Mouse (Mus musculus): ENCODE data around the gene Sobp. TPM values are rescaled to one million over a fixed set of nuclear protein-coding genes. Genes with fewer than 3 reads are reported as not detected.
A peak's percentile ranks its signal among the peaks of the same experiment; 100 is the strongest.

The Sobp gene
- polyA plus RNA-seq, 1 experiment from 2014 or later, result 2.1 TPM

- Histone ChIP-seq H3K36me3 (no peaks in the 10 kb centered on the region), H3K4me1 (peaks cover 28% of the 10 kb centered on the region), H3K4me2 (peak overlapping the region; percentile 96), H3K27me3 (peaks cover 63% of the 10 kb centered on the region), H3K4me3 (replicated peaks) (peak overlapping the region; percentile 54), H3K9me3 (replicated peaks) (no peaks in the 10 kb centered on the region), H3K9ac (peak overlapping the region; percentile 48), H3K27ac (no peak overlapping the region)
- ATAC-seq (replicated peaks; ENCODE audit: low FRiP score), result peak; percentile 46; the same call in 1 of the 2 replicates
- 9% methylated on average over 29 of the region's 29 CpGs for WGBS
Observed at GRCm38 (mm10) chr10:43022190-43022761, 152.1 kb downstream of the Sobp start.

GRCm38 (mm10) chr10:43021512-43022116 lies 152.7 kb downstream of the Sobp start:
- peak; percentile 65 for ATAC-seq (replicated peaks; ENCODE audit: low FRiP score)
- H3K9ac ChIP-seq, result peak overlapping the region; percentile 48
- peaks cover 22% of the 10 kb centered on the region for H3K4me1 ChIP-seq
- H3K27me3 ChIP-seq, result peaks cover 65% of the 10 kb centered on the region
- H3K27ac ChIP-seq, result no peak overlapping the region
- H3K4me2 ChIP-seq, result peak overlapping the region; percentile 96
- WGBS, result under 1% methylated on average over 69 of the region's 69 CpGs
- H3K36me3 ChIP-seq, result no peaks in the 10 kb centered on the region
- no peaks in the 10 kb centered on the region for H3K9me3 ChIP-seq (replicated peaks)
- peak overlapping the region; percentile 54 for H3K4me3 ChIP-seq (replicated peaks)

GRCm38 (mm10) chr10:43021017-43021416 lies 153.3 kb downstream of the Sobp start:
- Histone ChIP-seq H3K4me1 (peaks cover 19% of the 10 kb centered on the region), H3K4me3 (replicated peaks) (peak overlapping the region; percentile 54), H3K4me2 (peak overlapping the region; percentile 96), H3K9ac (peak overlapping the region; percentile 48; the same call in 1 of the 2 replicates), H3K27me3 (peaks cover 66% of the 10 kb centered on the region), H3K36me3 (no peaks in the 10 kb centered on the region), H3K27ac (no peak overlapping the region), H3K9me3 (replicated peaks) (no peaks in the 10 kb centered on the region)
- WGBS, result 5% methylated on average over 35 of the region's 35 CpGs
- peak; percentile 10; the same call in 1 of the 2 replicates for ATAC-seq (replicated peaks; ENCODE audit: low FRiP score)

GRCm38 (mm10) chr10:43014782-43015181 lies 159.5 kb downstream of the Sobp start:
- Histone ChIP-seq H3K27ac (no peak overlapping the region), H3K9ac (no peak overlapping the region), H3K4me2 (no peak overlapping the region), H3K4me1 (no peaks in the 10 kb centered on the region), H3K36me3 (no peaks in the 10 kb centered on the region), H3K9me3 (replicated peaks) (no peaks in the 10 kb centered on the region), H3K4me3 (replicated peaks) (no peak overlapping the region), H3K27me3 (peaks cover 23% of the 10 kb centered on the region)
- ATAC-seq (replicated peaks; ENCODE audit: low FRiP score), result no peak
- 89% methylated on average over 5 of the region's 5 CpGs for WGBS

GRCm38 (mm10) chr10:43014358-43014757 lies 160.0 kb downstream of the Sobp start:
- peaks cover 18% of the 10 kb centered on the region for H3K27me3 ChIP-seq
- no peak for ATAC-seq (replicated peaks; ENCODE audit: low FRiP score)
- H3K4me1 ChIP-seq, result no peaks in the 10 kb centered on the region
- H3K4me2 ChIP-seq, result no peak overlapping the region
- H3K27ac ChIP-seq, result no peak overlapping the region
- H3K9ac ChIP-seq, result no peak overlapping the region
- H3K36me3 ChIP-seq, result no peaks in the 10 kb centered on the region
- H3K4me3 ChIP-seq (replicated peaks), result no peak overlapping the region
- WGBS, result 68% methylated on average over 4 of the region's 4 CpGs
- no peaks in the 10 kb centered on the region for H3K9me3 ChIP-seq (replicated peaks)

GRCm38 (mm10) chr10:43008116-43008515 lies 166.2 kb downstream of the Sobp start:
- Histone ChIP-seq H3K4me2 (no peak overlapping the region), H3K9ac (no peak overlapping the region), H3K4me1 (peaks cover 18% of the 10 kb centered on the region), H3K27ac (no peak overlapping the region), H3K27me3 (no peaks in the 10 kb centered on the region), H3K4me3 (replicated peaks) (no peak overlapping the region), H3K36me3 (no peaks in the 10 kb centered on the region), H3K9me3 (replicated peaks) (no peaks in the 10 kb centered on the region)
- ATAC-seq (replicated peaks; ENCODE audit: low FRiP score), result no peak
- WGBS, result 74% methylated on average over 11 of the region's 11 CpGs

- no peak for ATAC-seq (replicated peaks; ENCODE audit: low FRiP score)
- H3K4me2 ChIP-seq, result no peak overlapping the region
- H3K27ac ChIP-seq, result no peak overlapping the region
- H3K36me3 ChIP-seq, result no peaks in the 10 kb centered on the region
- 86% methylated on average over 4 of the region's 4 CpGs for WGBS
- no peak overlapping the region for H3K9ac ChIP-seq
- no peaks in the 10 kb centered on the region for H3K9me3 ChIP-seq (replicated peaks)
- no peaks in the 10 kb centered on the region for H3K27me3 ChIP-seq
- H3K4me3 ChIP-seq (replicated peaks), result no peak overlapping the region
- peaks cover 32% of the 10 kb centered on the region for H3K4me1 ChIP-seq
Observed at GRCm38 (mm10) chr10:43006534-43006933, 167.8 kb downstream of the Sobp start.

GRCm38 (mm10) chr10:43005677-43006076 lies 168.7 kb downstream of the Sobp start:
- Histone ChIP-seq H3K4me2 (no peak overlapping the region), H3K4me1 (peaks cover 34% of the 10 kb centered on the region), H3K9me3 (replicated peaks) (no peaks in the 10 kb centered on the region), H3K9ac (no peak overlapping the region), H3K36me3 (no peaks in the 10 kb centered on the region), H3K4me3 (replicated peaks) (no peak overlapping the region), H3K27ac (no peak overlapping the region), H3K27me3 (no peaks in the 10 kb centered on the region)
- ATAC-seq (replicated peaks; ENCODE audit: low FRiP score), result no peak
- 81% methylated on average over 7 of the region's 7 CpGs for WGBS

- H3K9ac ChIP-seq, result no peak overlapping the region
- no peak overlapping the region for H3K4me2 ChIP-seq
- peaks cover 34% of the 10 kb centered on the region for H3K4me1 ChIP-seq
- 82% methylated on average over 4 of the region's 4 CpGs for WGBS
- H3K9me3 ChIP-seq (replicated peaks), result no peaks in the 10 kb centered on the region
- H3K27ac ChIP-seq, result peak overlapping the region; percentile 79; the same call in 1 of the 2 replicates
- H3K4me3 ChIP-seq (replicated peaks), result no peak overlapping the region
- no peak for ATAC-seq (replicated peaks; ENCODE audit: low FRiP score)
- no peaks in the 10 kb centered on the region for H3K27me3 ChIP-seq
- H3K36me3 ChIP-seq, result no peaks in the 10 kb centered on the region
Observed at GRCm38 (mm10) chr10:43005031-43005430, 169.3 kb downstream of the Sobp start.

GRCm38 (mm10) chr10:43004174-43004734 lies 170.1 kb downstream of the Sobp start:
- Histone ChIP-seq H3K27ac (peak overlapping the region; percentile 79), H3K27me3 (no peaks in the 10 kb centered on the region), H3K4me3 (replicated peaks) (no peak overlapping the region), H3K9ac (no peak overlapping the region), H3K4me2 (no peak overlapping the region), H3K36me3 (no peaks in the 10 kb centered on the region), H3K9me3 (replicated peaks) (no peaks in the 10 kb centered on the region), H3K4me1 (peaks cover 34% of the 10 kb centered on the region)
- WGBS, result 72% methylated on average over 16 of the region's 16 CpGs
- ATAC-seq (replicated peaks; ENCODE audit: low FRiP score), result peak; percentile 41; the same call in 1 of the 2 replicates

- no peak overlapping the region for H3K9ac ChIP-seq
Observed at GRCm38 (mm10) chr10:43003466-43003757, 170.9 kb downstream of the Sobp start.

GRCm38 (mm10) chr10:43002721-43003465 lies 171.4 kb downstream of the Sobp start:
- WGBS, result 2% methylated on average over 25 of the region's 25 CpGs
- H3K27ac ChIP-seq, result peak overlapping the region; percentile 79
- peaks cover 34% of the 10 kb centered on the region for H3K4me1 ChIP-seq
- H3K9ac ChIP-seq, result peak overlapping the region; percentile 40
- H3K9me3 ChIP-seq (replicated peaks), result no peaks in the 10 kb centered on the region
- H3K4me2 ChIP-seq, result peak overlapping the region; percentile 87
- peak overlapping the region; percentile 49 for H3K4me3 ChIP-seq (replicated peaks)
- ATAC-seq (replicated peaks; ENCODE audit: low FRiP score), result peak; percentile 60
- no peaks in the 10 kb centered on the region for H3K36me3 ChIP-seq
- no peaks in the 10 kb centered on the region for H3K27me3 ChIP-seq

More at GRCm38 (mm10) chr10:43003466-43003757, 170.9 kb downstream of the Sobp start:
- H3K4me1 ChIP-seq, result peaks cover 34% of the 10 kb centered on the region
- no peaks in the 10 kb centered on the region for H3K9me3 ChIP-seq (replicated peaks)
- H3K4me3 ChIP-seq (replicated peaks), result peak overlapping the region; percentile 49
- 12% methylated on average over 5 of the region's 5 CpGs for WGBS
- H3K27me3 ChIP-seq, result no peaks in the 10 kb centered on the region
- H3K36me3 ChIP-seq, result no peaks in the 10 kb centered on the region
- peak overlapping the region; percentile 79 for H3K27ac ChIP-seq
- H3K4me2 ChIP-seq, result peak overlapping the region; percentile 87
- peak; percentile 44 for ATAC-seq (replicated peaks; ENCODE audit: low FRiP score)

All from kidney, embryonic 15.5 days (tissue).